Mouse (Mus musculus): ENCODE measurements at regions not wholly inside any gene's neighbourhood (a gene's known extent, or its start where the extent isn't known, plus 50 kb on each side); places are given as distances from the start of the nearest gene placed in this dataset.

- no peak for TF ChIP-seq EP300 (IDR thresholded peaks at IDR 0.05; ENCODE audit: low read depth in 1 of 2, low read length in 2 of 2)
- TF ChIP-seq POLR2A (IDR thresholded peaks at IDR 0.05; ENCODE audit: control insufficient read depth in 1 of 2, insufficient read depth in 1 of 2, low read depth in 1 of 2, low read length in 2 of 2, poor library complexity in 1 of 2): no peak
- TF ChIP-seq RAD21 (IDR thresholded peaks at IDR 0.05; ENCODE audit: low read depth, low read length): no peak
- no peak for TF ChIP-seq ZNF384 (IDR thresholded peaks at IDR 0.05; ENCODE audit: low read depth, low read length)
- TF ChIP-seq SMC3 (IDR thresholded peaks at IDR 0.05; ENCODE audit: low read depth, low read length): no peak
- TF ChIP-seq CTCF (IDR thresholded peaks at IDR 0.05 in 2 of 3, conservative IDR thresholded peaks at IDR 0.05 in 1 of 3; ENCODE audit: control insufficient read depth in 1 of 3, insufficient read depth in 1 of 3, low read depth in 2 of 3, low read length in 3 of 3, poor library complexity in 1 of 3, severe bottlenecking in 1 of 3): no peak
- no peak for TF ChIP-seq KAT2A (conservative IDR thresholded peaks at IDR 0.05; ENCODE audit: low read depth, low read length)
- no peak for TF ChIP-seq TCF12 (IDR thresholded peaks at IDR 0.05; ENCODE audit: low read depth, low read length)
- no peak for TF ChIP-seq MAX (IDR thresholded peaks at IDR 0.05; ENCODE audit: low read length)
- no peak for TF ChIP-seq RCOR1 (IDR thresholded peaks at IDR 0.05; ENCODE audit: low read depth, low read length)
- no peak for TF ChIP-seq TAL1 (IDR thresholded peaks at IDR 0.05; ENCODE audit: low read length)
- TF ChIP-seq TBP (IDR thresholded peaks at IDR 0.05; ENCODE audit: low read depth, low read length): no peak
- TF ChIP-seq MAZ (IDR thresholded peaks at IDR 0.05; ENCODE audit: low read depth, low read length): no peak
Observed at GRCm38 (mm10) chr17:47976061-47976998, 51.9 kb upstream of the Foxp4 start.
